Mouse (Mus musculus) myocyte (in vitro differentiated cells): ENCODE measurements around the gene Them7.

Experiments
- POLR2A ChIP-seq: IDR thresholded peaks from one replicate; pipeline ENCODE4 v1.6.1; 2011; ENCODE audit warnings: low read depth, mild to moderate bottlenecking, control low read depth, moderate library complexity; ENCODE audit not compliant: insufficient read length
- TCF3 ChIP-seq: IDR thresholded peaks from one replicate; pipeline ENCODE4 v1.6.1; 2011; ENCODE audit warnings: low read depth, control low read depth; ENCODE audit not compliant: insufficient read length

- TF ChIP-seq TCF3 (no peak), POLR2A (no peak)
Observed at GRCm38 (mm10) chr2:105237841-105238240, 13.7 kb downstream of the Them7 start.
